In the genomic region with DNA sequence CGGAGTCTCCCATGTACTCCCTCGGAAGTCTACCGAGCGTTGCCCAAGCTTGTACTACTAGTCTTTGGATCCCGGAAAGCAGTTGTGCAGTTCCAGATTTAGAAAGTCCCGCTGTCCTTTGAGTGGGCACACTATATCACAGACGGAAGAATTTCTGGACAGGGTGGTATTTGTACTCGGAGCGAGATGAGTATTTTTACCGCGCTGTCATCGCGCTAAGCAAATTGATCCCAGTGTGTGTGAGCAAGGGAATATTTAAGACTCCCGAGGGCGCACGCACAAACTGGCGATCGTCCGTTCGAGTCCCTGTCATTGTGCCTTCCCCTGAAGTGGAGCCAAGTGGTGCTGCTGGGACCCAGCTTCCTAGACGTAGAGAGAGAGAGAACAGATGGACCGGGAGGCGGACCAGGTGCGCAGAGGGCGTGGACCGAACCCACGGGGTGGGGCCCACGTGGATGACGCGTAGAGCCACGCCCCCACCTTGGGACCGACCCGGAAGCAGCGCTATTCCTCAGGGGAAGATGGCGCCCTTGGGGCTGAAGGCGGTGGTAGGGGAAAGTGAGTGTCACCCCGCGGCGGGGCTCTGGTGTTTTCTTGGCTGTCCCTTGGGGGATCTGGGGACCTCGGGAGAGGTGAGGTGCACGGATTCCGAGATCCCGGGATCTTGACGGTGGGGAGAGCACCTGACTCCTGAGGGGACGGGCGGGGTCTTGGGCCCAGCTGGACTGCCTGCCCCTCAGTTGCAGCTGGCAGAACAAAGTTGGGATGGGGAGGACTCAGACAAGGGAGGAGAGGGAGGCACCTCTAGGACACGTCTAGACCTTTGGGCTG, we compare ENCODE assay signal across 8 mouse cellular contexts. TPM values are rescaled to one million over a fixed set of nuclear protein-coding genes. Genes with fewer than 3 reads are reported as not detected.
DNase-seq lines count a peak whose midpoint lies in the region; ATAC-seq and TF ChIP-seq lines count a peak whose summit lies in the region.

A gene (plus strand): TSS at position 309 of the 831 bp plus-strand sequence.

- peak; percentile 61 for TF ChIP-seq POLR2A in ES-Bruce4 (IDR thresholded peaks at IDR 0.05; ENCODE audit: insufficient read depth, low read length)
- peak; percentile 80; the same call in 1 of the 2 replicates for TF ChIP-seq POLR2A in bone marrow macrophage, adult 2 months (IDR thresholded peaks at IDR 0.05; ENCODE audit: borderline replicate concordance, low read depth, low read length)
- TF ChIP-seq POLR2A in embryonic fibroblast, embryonic 13.5 days (IDR thresholded peaks at IDR 0.05; ENCODE audit: low read depth, low read length) = peak; percentile 54

- H3K36me3 ChIP-seq in ES-Bruce4 (ENCODE audit: control insufficient read depth, insufficient read depth, low read length, poor library complexity, severe bottlenecking) = peaks cover 7% of the 10 kb centered on the region
- H3K36me3 ChIP-seq in hindbrain, embryonic 11.5 days (ENCODE audit: control insufficient read depth, insufficient read depth, low read length) = no peaks in the 10 kb centered on the region

- H3K27me3 ChIP-seq in ES-Bruce4 (ENCODE audit: control insufficient read depth, insufficient read depth, low read length, poor library complexity, severe bottlenecking) = no peaks in the 10 kb centered on the region
- H3K27me3 ChIP-seq in hindbrain, embryonic 11.5 days (ENCODE audit: control insufficient read depth, insufficient read depth, low read length) = no peaks in the 10 kb centered on the region; the same call in 1 of the 2 replicates

- peak within 1 kb of the TSS; percentile 82 for H3K4me3 ChIP-seq in ES-Bruce4 (ENCODE audit: low read depth, low read length)
- peak within 1 kb of the TSS; percentile 79 for H3K4me3 ChIP-seq in bone marrow macrophage, adult 2 months (ENCODE audit: insufficient read depth, low read length)
- H3K4me3 ChIP-seq in embryonic fibroblast, embryonic 13.5 days (ENCODE audit: insufficient read depth, low read length) = peak within 1 kb of the TSS; percentile 58
- H3K4me3 ChIP-seq in hindbrain, embryonic 11.5 days (ENCODE audit: low read depth, low read length) = peak within 1 kb of the TSS; percentile 52

- peak; percentile 75 for ATAC-seq in hindbrain, embryonic 11.5 days (ENCODE audit: low FRiP score)

- peak within 1 kb of the TSS; percentile 57 for H3K9ac ChIP-seq in ES-Bruce4 (ENCODE audit: low read depth, poor library complexity, severe bottlenecking)
- H3K9ac ChIP-seq in hindbrain, embryonic 11.5 days (ENCODE audit: low read depth, low read length) = peak within 1 kb of the TSS; percentile 55; the same call in 1 of the 2 replicates

- H3K9me3 ChIP-seq in ES-Bruce4 (replicated peaks; ENCODE audit: control insufficient read depth, insufficient read depth, low read length, poor library complexity, severe bottlenecking) = no peaks in the 10 kb centered on the region
- H3K9me3 ChIP-seq in hindbrain, embryonic 11.5 days (ENCODE audit: control insufficient read depth, low read length) = no peaks in the 10 kb centered on the region

- 7% methylated on average over 47 of the region's 47 CpGs for WGBS in hindbrain, embryonic 11.5 days

- peak within 1 kb of the TSS; percentile 87 for H3K4me2 ChIP-seq in hindbrain, embryonic 11.5 days (replicated peaks; ENCODE audit: low read depth, low read length)

- no peak within 1 kb of the TSS for H3K27ac ChIP-seq in ES-Bruce4 (ENCODE audit: insufficient read depth, low read length)
- peak within 1 kb of the TSS; percentile 28 for H3K27ac ChIP-seq in bone marrow macrophage, adult 2 months (ENCODE audit: insufficient read depth, low read depth, low read length)
- H3K27ac ChIP-seq in embryonic fibroblast, embryonic 13.5 days (ENCODE audit: insufficient read depth, low read length) = no peak within 1 kb of the TSS
- no peak within 1 kb of the TSS for H3K27ac ChIP-seq in hindbrain, embryonic 11.5 days (ENCODE audit: low read depth, low read length)

- no peak for TF ChIP-seq CTCF in ES-Bruce4 (IDR thresholded peaks at IDR 0.05; ENCODE audit: low read depth, low read length)
- no peak for TF ChIP-seq CTCF in bone marrow macrophage, adult 2 months (IDR thresholded peaks at IDR 0.05; ENCODE audit: low read depth, low read length)
- no peak for TF ChIP-seq CTCF in embryonic fibroblast, embryonic 13.5 days (IDR thresholded peaks at IDR 0.05; ENCODE audit: borderline replicate concordance, insufficient read depth, low read length)

- TF ChIP-seq EP300 in ES-Bruce4 (IDR thresholded peaks at IDR 0.05; ENCODE audit: insufficient read depth, low read depth, low read length) = no peak

- no peaks in the 10 kb centered on the region for H3K4me1 ChIP-seq in ES-Bruce4 (ENCODE audit: control insufficient read depth, insufficient read depth, low read length)
- peaks cover 9% of the 10 kb centered on the region for H3K4me1 ChIP-seq in bone marrow macrophage, adult 2 months (ENCODE audit: control insufficient read depth, insufficient read depth, low read length)
- H3K4me1 ChIP-seq in embryonic fibroblast, embryonic 13.5 days (ENCODE audit: control insufficient read depth, insufficient read depth, low read length) = no peaks in the 10 kb centered on the region
- H3K4me1 ChIP-seq in hindbrain, embryonic 11.5 days (replicated peaks; ENCODE audit: control insufficient read depth, insufficient read depth, low read length) = no peaks in the 10 kb centered on the region

- peak; percentile 67 for DNase-seq in hindbrain, embryonic 11.5 days (ENCODE audit: low spot score)
- DNase-seq in layer of hippocampus, postnatal 14 days (ENCODE audit: low spot score in 2 of 2) = peak in 1 of 2 experiments; percentile 66
- peak; percentile 82 for DNase-seq in lung, postnatal 10 days
- DNase-seq in ovary, postnatal 36 days (ENCODE audit: low spot score) = peak; percentile 75
- peak; percentile 92 for DNase-seq in thymus, postnatal 14 days

RNA-seq across cellular contexts. Expression of the gene that starts here (rescaled TPM):
- polyA plus RNA-seq in ES-Bruce4 (2011; ENCODE audit: insufficient read depth, insufficient read length, low read depth, missing spikeins) = 125 and 145 TPM in 2 replicates
- 312 and 315 TPM in 2 replicates for polyA plus RNA-seq in bone marrow macrophage, adult 2 months (2012; ENCODE audit: insufficient read depth, insufficient read length, missing spikeins)
- 29.7 and 34.7 TPM in 2 replicates for polyA plus RNA-seq in embryonic fibroblast, embryonic 13.5 days (2011; ENCODE audit: insufficient read length, low read depth, missing spikeins)
- 23.6 and 24.9 TPM in 2 replicates for polyA plus RNA-seq in hindbrain, embryonic 11.5 days (2014; fragmentation: Nextera tagmentation; extraction: Ambion mirVana)
- total RNA-seq in layer of hippocampus, postnatal 14 days (2021) = 10 to 100 TPM; 34.0 to 51.8 TPM
